14 mouse cellular contexts compared by ENCODE assay signal in genomic region chr6:51535571-51535970, GRCm38 (mm10).
"Had no signal": no experiment of that assay in that cellular context is flagged by ENCODE, and none has a peak within 500 bp of the region (broad histone marks: within the 10 kb centered on the region; RNA-seq: fewer than 3 reads in every experiment).

No protein-coding gene starts in this region.

- DNase-seq: lung, adult 18-20 months; lung, embryonic 14.5 days; lung, postnatal 10 days; lung, postnatal 4 days; right cerebral cortex, postnatal 14 days; thymus, adult 2 months; thymus, postnatal 25 days; thymus, postnatal 4 days had no signal

- H3K9ac ChIP-seq: lung, embryonic 14.5 days; midbrain, embryonic 12.5 days; midbrain, embryonic 15.5 days; neural tube, embryonic 12.5 days; stomach, embryonic 15.5 days had no signal

- H3K27me3 ChIP-seq: midbrain, embryonic 12.5 days; midbrain, embryonic 15.5 days; neural tube, embryonic 12.5 days; stomach, embryonic 15.5 days had no signal

- H3K36me3 ChIP-seq: midbrain, embryonic 15.5 days; neural tube, embryonic 12.5 days; stomach, embryonic 15.5 days had no signal

- H3K9me3 ChIP-seq: midbrain, embryonic 12.5 days; midbrain, embryonic 15.5 days; neural tube, embryonic 12.5 days; stomach, embryonic 15.5 days had no signal

- H3K4me1 ChIP-seq: midbrain, embryonic 15.5 days; neural tube, embryonic 12.5 days; stomach, embryonic 15.5 days had no signal

- H3K4me3 ChIP-seq: midbrain, embryonic 10.5 days; midbrain, embryonic 12.5 days; midbrain, embryonic 15.5 days; neural tube, embryonic 12.5 days; stomach, embryonic 15.5 days had no signal

- ATAC-seq: midbrain, embryonic 15.5 days had no signal

- H3K27ac ChIP-seq: midbrain, embryonic 10.5 days; midbrain, embryonic 12.5 days; midbrain, embryonic 15.5 days; neural tube, embryonic 12.5 days; stomach, embryonic 15.5 days; stomach, postnatal 0 days had no signal

- H3K4me2 ChIP-seq: lung, embryonic 14.5 days; midbrain, embryonic 12.5 days; midbrain, embryonic 15.5 days; neural tube, embryonic 12.5 days; stomach, embryonic 15.5 days had no signal
